Mouse (Mus musculus) heart, embryonic 16.5 days (tissue): ENCODE measurements around the gene Cd46. TPM values are rescaled to one million over a fixed set of nuclear protein-coding genes. Genes with fewer than 3 reads are reported as not detected.

Source experiments
- ATAC-seq: fragments of 200-750 bp; cut with Nextera tagmentation; replicated peaks from 2 replicates; pipeline ENCODE4 v1.8.0; 2017; ENCODE audit warnings: moderate number of reproducible peaks; ENCODE audit not compliant: insufficient read depth, low FRiP score; ENCODE audit errors: extremely low read depth
- H3K27ac ChIP-seq: fragments of 300-500 bp; sonication (generic); 2 replicates; pipeline ENCODE4 v1.5.1; 2014; ENCODE audit warnings: mild to moderate bottlenecking, low read length, control low read depth, moderate library complexity
- H3K27me3 ChIP-seq: fragments of 300-500 bp; sonication (generic); 2 replicates; pipeline ENCODE4 v1.6.1; 2014; ENCODE audit warnings: low read length, mixed read lengths; ENCODE audit not compliant: control insufficient read depth, insufficient read depth
- H3K36me3 ChIP-seq: fragments of 300-500 bp; sonication (generic); 2 replicates; pipeline ENCODE4 v1.6.1; 2014; ENCODE audit not compliant: control insufficient read depth, insufficient read depth
- H3K4me1 ChIP-seq: fragments of 300-500 bp; sonication (generic); 2 replicates; pipeline ENCODE4 v1.6.1; 2014; ENCODE audit warnings: low read length, mixed read lengths; ENCODE audit not compliant: control insufficient read depth, insufficient read depth
- H3K4me2 ChIP-seq: fragments of 300-500 bp; sonication (generic); 2 replicates; pipeline ENCODE4 v1.6.1; 2014; ENCODE audit warnings: low read depth, mild to moderate bottlenecking, control low read depth, low read length
- H3K4me3 ChIP-seq: fragments of 300-500 bp; sonication (generic); 2 replicates; pipeline ENCODE4 v1.5.1; 2014; ENCODE audit warnings: mild to moderate bottlenecking, control low read depth, low read length
- H3K9ac ChIP-seq: fragments of 300-500 bp; sonication (generic); 2 replicates; pipeline ENCODE4 v1.6.1; 2014; ENCODE audit warnings: low read length, control low read depth
- H3K9me3 ChIP-seq: fragments of 300-500 bp; sonication (generic); replicated peaks from 2 replicates; pipeline ENCODE4 v1.6.1; 2016; ENCODE audit warnings: low read length; ENCODE audit not compliant: control insufficient read depth
- WGBS: fragments of 180-500 bp; shearing (Covaris S2); extraction: QIAGEN DNeasy Blood & Tissue Kit; methylation state at CpG from one replicate; pipeline ENCODE4 v1.1.7; 2014; 5-methylcytosine and 5-hydroxymethylcytosine counted together
- polyA plus RNA-seq: library from polyadenylated mRNA; unstranded; fragments of >200 nt; fragmentation: Nextera tagmentation; extraction: Ambion mirVana; gene quantifications from 2 replicates; pipeline ENCODE4 v1.2.1, GENCODE M21; 2015

Gene Cd46
- polyA plus RNA-seq, 1 experiment from 2014 or later: 1.0 TPM

GRCm38 (mm10) chr1:195098004-195098403 is 6.0 kb upstream of the Cd46 start:
- peaks cover 12% of the 10 kb centered on the region for H3K36me3 ChIP-seq
- 100% methylated on average over 1 of the region's 1 CpGs for WGBS
- no peak for ATAC-seq

GRCm38 (mm10) chr1:195091699-195092219 is 290 bp downstream of the Cd46 start:
- H3K4me2 ChIP-seq: peak overlapping the region; percentile 82

More at GRCm38 (mm10) chr1:195098004-195098403, 6.0 kb upstream of the Cd46 start:
- H3K9me3 ChIP-seq: no peaks in the 10 kb centered on the region
- no peak overlapping the region for H3K4me3 ChIP-seq
- no peak overlapping the region for H3K9ac ChIP-seq
- H3K4me2 ChIP-seq: no peak overlapping the region
- H3K4me1 ChIP-seq: 0 out of 2 replicates have a peak, but pooled peaks cover 4% of the 10 kb centered on the region
- H3K27ac ChIP-seq: no peak overlapping the region
- no peaks in the 10 kb centered on the region for H3K27me3 ChIP-seq

GRCm38 (mm10) chr1:195082142-195082541 is 9.9 kb downstream of the Cd46 start:
- no peak overlapping the region for H3K4me2 ChIP-seq
- no peak overlapping the region for H3K27ac ChIP-seq
- no peaks in the 10 kb centered on the region for H3K9me3 ChIP-seq
- no peak for ATAC-seq
- no peaks in the 10 kb centered on the region for H3K36me3 ChIP-seq
- no peak overlapping the region for H3K4me3 ChIP-seq
- no peaks in the 10 kb centered on the region for H3K4me1 ChIP-seq
- H3K27me3 ChIP-seq: no peaks in the 10 kb centered on the region
- no peak overlapping the region for H3K9ac ChIP-seq

More at GRCm38 (mm10) chr1:195091699-195092219, 290 bp downstream of the Cd46 start:
- peak overlapping the region; percentile 75 for H3K9ac ChIP-seq
- no peaks in the 10 kb centered on the region for H3K9me3 ChIP-seq
- H3K36me3 ChIP-seq: no peaks in the 10 kb centered on the region; the same call in 1 of the 2 replicates
- 15% methylated on average over 11 of the region's 11 CpGs for WGBS
- peaks cover 6% of the 10 kb centered on the region; the same call in 1 of the 2 replicates for H3K4me1 ChIP-seq
- no peaks in the 10 kb centered on the region for H3K27me3 ChIP-seq
- ATAC-seq: peak; percentile 71
- peak overlapping the region; percentile 63 for H3K4me3 ChIP-seq
- H3K27ac ChIP-seq: peak overlapping the region; percentile 64

GRCm38 (mm10) chr1:195040437-195040836 is 51.6 kb downstream of the Cd46 start:
- no peaks in the 10 kb centered on the region for H3K36me3 ChIP-seq
- no peak for ATAC-seq
- H3K4me1 ChIP-seq: no peaks in the 10 kb centered on the region
- no peak overlapping the region for H3K27ac ChIP-seq
- H3K9ac ChIP-seq: no peak overlapping the region
- no peaks in the 10 kb centered on the region for H3K27me3 ChIP-seq
- H3K4me2 ChIP-seq: no peak overlapping the region
- H3K4me3 ChIP-seq: no peak overlapping the region
- no peaks in the 10 kb centered on the region for H3K9me3 ChIP-seq

- no peak overlapping the region for H3K4me3 ChIP-seq
- whole genome bisulfite sequencing: 49% methylated on average over 1 of the region's 1 CpGs
- H3K9me3 ChIP-seq: no peaks in the 10 kb centered on the region
- ATAC-seq: no peak
- no peaks in the 10 kb centered on the region for H3K36me3 ChIP-seq
- H3K9ac ChIP-seq: no peak overlapping the region
- H3K27ac ChIP-seq: no peak overlapping the region
- no peaks in the 10 kb centered on the region for H3K4me1 ChIP-seq
- no peaks in the 10 kb centered on the region for H3K27me3 ChIP-seq
- H3K4me2 ChIP-seq: no peak overlapping the region
Observed at GRCm38 (mm10) chr1:195038386-195038785, 53.7 kb downstream of the Cd46 start.

- Histone ChIP-seq H3K9ac (no peak overlapping the region), H3K4me1 (no peaks in the 10 kb centered on the region), H3K27ac (no peak overlapping the region), H3K27me3 (no peaks in the 10 kb centered on the region), H3K4me2 (no peak overlapping the region), H3K9me3 (no peaks in the 10 kb centered on the region), H3K4me3 (no peak overlapping the region), H3K36me3 (no peaks in the 10 kb centered on the region)
- 83% methylated on average over 1 of the region's 1 CpGs for WGBS
- no peak for ATAC-seq
Observed at GRCm38 (mm10) chr1:195037985-195038384, 54.1 kb downstream of the Cd46 start.

- no peaks in the 10 kb centered on the region for H3K36me3 ChIP-seq
- no peak overlapping the region for H3K27ac ChIP-seq
- 81% methylated on average over 6 of the region's 6 CpGs for WGBS
- no peak overlapping the region for H3K9ac ChIP-seq
- ATAC-seq: no peak
- no peak overlapping the region for H3K4me3 ChIP-seq
- no peaks in the 10 kb centered on the region for H3K9me3 ChIP-seq
- H3K27me3 ChIP-seq: no peaks in the 10 kb centered on the region
- no peak overlapping the region for H3K4me2 ChIP-seq
- no peaks in the 10 kb centered on the region for H3K4me1 ChIP-seq
Observed at GRCm38 (mm10) chr1:195037483-195037882, 54.6 kb downstream of the Cd46 start.

GRCm38 (mm10) chr1:195033941-195034340 is 58.1 kb downstream of the Cd46 start:
- Histone ChIP-seq H3K27me3 (no peaks in the 10 kb centered on the region), H3K4me1 (no peaks in the 10 kb centered on the region), H3K4me2 (no peak overlapping the region), H3K27ac (no peak overlapping the region), H3K9ac (no peak overlapping the region), H3K36me3 (no peaks in the 10 kb centered on the region), H3K4me3 (no peak overlapping the region), H3K9me3 (no peaks in the 10 kb centered on the region)
- WGBS: 33% methylated on average over 1 of the region's 1 CpGs
- ATAC-seq: no peak

GRCm38 (mm10) chr1:195032738-195033137 is 59.3 kb downstream of the Cd46 start:
- Histone ChIP-seq H3K4me2 (no peak overlapping the region), H3K27ac (no peak overlapping the region), H3K9ac (no peak overlapping the region), H3K27me3 (no peaks in the 10 kb centered on the region), H3K4me3 (no peak overlapping the region), H3K9me3 (no peaks in the 10 kb centered on the region), H3K36me3 (no peaks in the 10 kb centered on the region), H3K4me1 (no peaks in the 10 kb centered on the region)
- WGBS: 61% methylated on average over 1 of the region's 1 CpGs
- ATAC-seq: no peak
